Mouse (Mus musculus): Measurements from ENCODE around the gene Rab7.
"Not testable (repeated sequence)": the region's sequence is repeated elsewhere in the genome, so short reads cannot be mapped to it uniquely, and the experiment has no call there.

DNA sequence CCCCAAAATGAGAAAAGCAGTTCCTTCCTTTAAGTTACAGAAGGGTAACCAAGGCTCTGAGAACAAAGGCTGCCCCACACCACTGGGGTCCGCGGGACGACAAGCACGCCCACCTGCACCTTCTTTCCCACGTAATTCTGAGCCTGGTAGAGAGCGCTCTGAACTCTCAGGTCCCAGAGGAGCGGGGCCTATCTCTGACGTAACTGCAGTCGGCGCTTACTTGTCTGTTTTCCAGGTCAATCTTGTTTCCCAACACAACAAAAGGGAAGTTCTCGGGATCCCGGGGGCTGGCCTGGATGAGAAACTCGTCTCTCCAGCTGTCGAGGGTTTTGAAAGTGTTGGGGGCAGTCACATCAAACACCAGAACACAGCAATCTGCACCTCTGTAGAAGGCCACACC lies 40.3 kb downstream of the Rab7 start:
- not testable (repeated sequence) for TF ChIP-seq CTCF, POLR2A (IDR thresholded peaks at IDR 0.05; ENCODE audit: extremely low read depth, insufficient read depth, low read length)
